Mouse (Mus musculus): ENCODE results near the gene Klhdc8a. TPM values are rescaled to one million over a fixed set of nuclear protein-coding genes. Genes with fewer than 3 reads are reported as not detected.

Klhdc8a gene
- polyA plus RNA-seq (2012; rRNA removed): 2.1 and 2.4 TPM in 2 replicates

DNA sequence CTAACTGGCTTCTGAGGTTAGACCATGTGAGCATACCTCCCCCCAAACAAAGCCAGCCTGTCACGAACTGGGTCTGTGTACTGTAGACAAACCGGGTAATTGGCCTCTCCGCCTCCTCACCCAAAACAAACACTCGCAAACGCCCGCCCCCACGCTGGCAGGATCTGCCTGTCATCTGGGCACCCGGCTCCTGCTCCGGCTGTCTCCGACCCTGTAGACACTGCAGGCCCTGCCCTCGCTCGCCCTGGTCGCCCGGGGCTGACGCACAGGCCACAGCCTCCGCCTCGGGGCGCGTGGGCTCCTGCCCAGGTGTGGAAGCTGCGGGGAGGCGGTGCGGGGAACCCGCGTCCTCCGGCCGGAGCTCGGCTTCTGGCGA lies at the start of gene Klhdc8a:
TSS of gene Klhdc8a (plus strand) at position 202 of the 376 bp plus-strand sequence.

GRCm38 (mm10) chr1:132315889-132316624 lies 17.6 kb downstream of the Klhdc8a start, which contains the start of gene Nuak2:
TSS of gene Nuak2 (plus strand) at chr1:132316126.

Other genes starting within 250 kb of the Klhdc8a start
- 0.07 and 0.48 TPM in 2 replicates for gene Mfsd4a, start 230.6 kb upstream of the Klhdc8a start, polyA plus RNA-seq (2012; rRNA removed)
- 0.61 and 3.6 TPM in 2 replicates for gene Cdk18, start 158.9 kb upstream of the Klhdc8a start, polyA plus RNA-seq (2012; rRNA removed)
- gene Lemd1, start 107.2 kb upstream of the Klhdc8a start, polyA plus RNA-seq (2012; rRNA removed): 15.5 and 40.5 TPM in 2 replicates
- gene AC124108.1, start 107.2 kb upstream of the Klhdc8a start, polyA plus RNA-seq (2012; rRNA removed): 14.4 and 16.0 TPM in 2 replicates
- gene Gm10188, start 68.9 kb upstream of the Klhdc8a start, polyA plus RNA-seq (2012; rRNA removed): not detected in 2 replicates
- gene Nuak2, start 17.5 kb downstream of the Klhdc8a start, polyA plus RNA-seq (2012; rRNA removed): 26.8 and 52.5 TPM in 2 replicates
- 27.5 and 31.1 TPM in 2 replicates for gene Tmcc2, start 92.7 kb downstream of the Klhdc8a start, polyA plus RNA-seq (2012; rRNA removed)
- 11.1 and 14.5 TPM in 2 replicates for gene Dstyk, start 118.9 kb downstream of the Klhdc8a start, polyA plus RNA-seq (2012; rRNA removed)
- 52.3 and 58.3 TPM in 2 replicates for gene Rbbp5, start 178.7 kb downstream of the Klhdc8a start, polyA plus RNA-seq (2012; rRNA removed)
- gene Tmem81, start 207.6 kb downstream of the Klhdc8a start, polyA plus RNA-seq (2012; rRNA removed): 2.8 and 2.9 TPM in 2 replicates
- 41.9 and 47.4 TPM in 2 replicates for gene Cntn2, start 244.6 kb downstream of the Klhdc8a start, polyA plus RNA-seq (2012; rRNA removed)